Mouse (Mus musculus): ENCODE measurements around the gene Padi4.

GRCm38 (mm10) chr4:140761601-140762000 lies 12.4 kb downstream of the Padi4 start:
- TF ChIP-seq ZC3H11A (IDR thresholded peaks at IDR 0.05; ENCODE audit: borderline replicate concordance, low read depth, low read length) (no peak), HCFC1 (IDR thresholded peaks at IDR 0.05; ENCODE audit: borderline replicate concordance, insufficient read depth, low read length) (no peak), MAFK (IDR thresholded peaks at IDR 0.05; ENCODE audit: insufficient read depth, low read depth, low read length) (no peak), CHD2 (IDR thresholded peaks at IDR 0.05; ENCODE audit: low read depth, low read length) (no peak)
